Mouse (Mus musculus): ENCODE results near the gene Pus10. TPM values are rescaled to one million over a fixed set of nuclear protein-coding genes. Genes with fewer than 3 reads are reported as not detected.

Gene Pus10
- 10 to 100 TPM in 1 of 2 experiments, 1 to 10 TPM in 1; 8.8 to 11.0 TPM for total RNA-seq (2021)
- long read RNA-seq, experiment 1, partial matches to known transcripts: 0 of 4 reads
- long read RNA-seq, experiment 1, other reads (novel, unspliced or antisense): 2 of 4 reads
- long read RNA-seq, experiment 2, partial matches to known transcripts: 0 of 3 reads
- long read RNA-seq, experiment 2, other reads (novel, unspliced or antisense): 2 of 3 reads

DNA sequence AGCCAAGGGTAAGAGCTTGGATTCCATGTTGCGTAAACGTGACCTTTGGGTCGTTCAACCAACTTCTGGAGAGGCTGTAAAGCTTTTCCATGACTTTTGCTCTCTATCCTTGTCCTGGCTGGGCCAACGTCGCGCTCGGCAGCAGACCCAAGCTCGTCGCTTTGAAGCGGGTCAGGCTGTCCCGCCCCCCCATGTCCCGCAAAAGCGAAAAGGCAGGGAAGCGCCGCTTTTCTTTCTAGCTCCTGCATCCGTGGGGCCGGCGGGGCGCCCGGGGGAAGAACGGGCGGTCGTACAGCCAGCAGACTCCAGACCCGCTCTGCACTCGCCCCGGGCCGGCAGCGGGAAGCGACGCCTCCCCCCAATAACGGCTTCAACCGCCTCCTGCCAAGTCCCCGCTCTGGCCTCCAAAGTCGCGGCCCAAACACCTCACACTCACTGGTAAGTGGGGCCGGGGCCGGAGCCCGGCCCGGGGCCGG, at the start of gene Pus10:
Gene Pus10 (plus strand): TSS at position 364 of the 476 bp plus-strand sequence.
- peak in 1 of 2 experiments; percentile 48 for DNase-seq

GRCm38 (mm10) chr11:23618995-23619394, 46.5 kb upstream of the Pus10 start:
- DNase-seq: no peak

GRCm38 (mm10) chr11:23630664-23631063, 34.8 kb upstream of the Pus10 start:
- no peak for DNase-seq

DNA sequence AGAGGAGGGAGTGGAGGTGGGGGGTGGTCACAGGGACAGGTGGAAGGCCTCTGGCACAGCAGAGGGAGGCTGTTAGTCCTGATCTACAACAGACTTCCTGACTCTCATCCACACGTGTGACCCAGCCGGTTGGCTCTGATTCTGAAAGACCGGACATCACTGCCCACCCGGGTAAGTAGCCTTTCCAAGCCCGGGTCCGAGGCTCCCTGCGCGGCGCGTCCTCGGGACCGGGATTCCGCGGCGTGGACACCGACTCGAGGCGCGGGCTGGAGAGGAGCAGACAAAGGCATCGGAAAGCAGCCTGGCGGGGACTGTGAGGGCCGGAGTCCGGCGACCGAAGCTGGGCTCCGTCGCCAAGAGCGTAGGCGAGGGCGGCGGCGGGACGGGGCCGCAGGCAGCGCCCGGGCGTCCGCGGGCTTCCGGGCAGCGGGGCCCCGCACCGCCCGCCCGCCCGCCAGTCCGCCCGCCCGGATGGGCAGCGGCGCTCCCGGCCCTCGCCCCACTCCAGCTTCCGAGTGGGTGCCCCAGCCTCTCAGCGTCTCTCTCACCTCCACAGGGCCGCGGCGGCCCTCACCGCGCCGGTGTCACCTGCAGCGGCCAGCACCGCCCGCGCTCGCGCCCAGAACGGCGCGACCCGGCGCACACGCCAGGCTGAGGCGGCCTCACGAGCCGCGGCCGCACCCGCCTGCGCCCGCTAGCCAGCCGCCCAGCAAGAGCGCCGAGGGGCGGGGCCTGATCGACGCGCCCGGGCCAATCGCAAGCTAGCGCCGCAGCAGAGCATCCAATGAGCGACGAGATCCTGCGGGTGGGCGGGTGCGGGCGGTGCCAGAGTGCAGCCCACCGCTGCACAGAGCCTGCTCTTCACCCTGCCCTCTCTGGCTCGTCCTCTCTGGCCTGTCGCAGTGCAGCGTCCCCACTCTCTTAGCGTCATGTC, 32.3 kb upstream of the Pus10 start, which contains the start of gene 0610010F05Rik:
Gene 0610010F05Rik (minus strand): TSS at position 695 of the 934 bp plus-strand sequence.
- DNase-seq: peak; percentile 81 to 92

DNA sequence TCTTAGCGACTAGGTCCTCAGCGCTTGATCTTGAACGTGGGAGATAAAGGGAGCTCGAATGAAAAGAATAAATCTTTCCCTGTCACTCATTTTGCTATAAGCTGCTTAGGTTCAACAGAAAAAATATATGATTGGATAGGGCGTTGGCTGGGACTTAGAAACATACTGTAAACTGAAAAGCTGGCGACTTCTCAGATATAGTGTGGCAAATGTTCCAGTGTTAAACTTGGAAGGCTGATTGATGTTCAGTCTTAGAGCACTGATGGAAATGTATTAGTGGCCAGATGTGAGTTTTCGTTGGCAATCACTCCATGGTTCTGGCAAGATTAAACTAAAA, 31.6 kb upstream of the Pus10 start:
- DNase-seq: no peak

DNA sequence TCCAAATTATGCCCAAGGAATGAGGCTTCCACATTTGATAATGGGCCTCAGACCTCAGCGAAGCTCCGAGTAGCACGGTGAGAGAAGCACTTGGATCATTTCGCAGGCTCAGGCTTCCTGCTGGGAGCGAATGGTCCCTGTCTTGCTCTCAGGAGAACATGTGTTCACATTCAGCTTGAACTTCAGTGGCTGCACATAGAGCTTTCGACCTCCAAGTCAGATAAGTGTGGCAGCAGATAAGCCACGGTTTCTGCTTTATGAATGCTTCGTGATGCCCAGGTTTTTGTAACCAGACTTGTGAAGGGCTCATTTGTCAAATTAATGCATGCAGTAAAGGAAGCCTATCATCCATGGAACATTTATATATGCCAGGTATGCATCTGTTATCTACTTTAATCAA, 30.9 kb upstream of the Pus10 start:
- no peak for DNase-seq

- no peak for DNase-seq
These were observed 18.0 kb upstream of the Pus10 start for GRCm38 (mm10) chr11:23647431-23647830.

DNA sequence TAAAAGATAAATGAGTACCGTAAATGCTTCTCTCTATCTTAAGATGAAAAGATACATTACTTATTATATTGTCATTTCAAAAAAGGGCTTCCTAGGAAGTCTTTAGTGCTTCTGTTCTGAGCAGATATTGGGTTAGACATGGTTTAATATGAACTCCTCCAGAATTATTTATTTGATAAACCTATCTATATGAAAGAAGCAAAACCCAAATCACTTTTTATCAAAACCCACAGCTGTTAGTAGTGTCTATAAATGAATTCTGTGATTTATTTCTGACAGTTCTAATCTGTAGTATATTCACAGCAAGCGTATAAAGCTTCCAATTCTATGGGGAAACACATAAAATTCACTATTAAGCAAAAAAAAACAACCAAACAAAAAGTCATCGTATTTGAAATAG, 17.6 kb upstream of the Pus10 start:
- no peak for DNase-seq

DNA sequence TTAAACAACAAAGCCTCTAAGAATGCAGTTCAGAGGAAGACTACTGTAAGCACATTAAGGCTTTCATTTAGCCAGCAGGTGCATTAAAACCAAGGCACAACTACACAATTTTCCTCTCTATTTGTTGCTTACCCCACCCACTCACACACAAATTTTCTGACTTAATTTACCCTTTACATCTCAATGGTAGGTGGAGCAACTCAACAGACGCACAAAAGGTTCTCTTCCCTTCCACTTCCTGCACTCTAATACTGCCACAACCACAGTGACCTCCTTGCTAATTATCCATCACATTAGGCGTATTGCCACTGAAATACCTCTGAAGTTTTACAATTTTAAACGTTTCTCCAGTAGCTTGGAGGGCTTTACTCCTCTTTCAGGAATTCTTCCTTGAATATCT, 11.8 kb upstream of the Pus10 start:
- DNase-seq: no peak

DNA sequence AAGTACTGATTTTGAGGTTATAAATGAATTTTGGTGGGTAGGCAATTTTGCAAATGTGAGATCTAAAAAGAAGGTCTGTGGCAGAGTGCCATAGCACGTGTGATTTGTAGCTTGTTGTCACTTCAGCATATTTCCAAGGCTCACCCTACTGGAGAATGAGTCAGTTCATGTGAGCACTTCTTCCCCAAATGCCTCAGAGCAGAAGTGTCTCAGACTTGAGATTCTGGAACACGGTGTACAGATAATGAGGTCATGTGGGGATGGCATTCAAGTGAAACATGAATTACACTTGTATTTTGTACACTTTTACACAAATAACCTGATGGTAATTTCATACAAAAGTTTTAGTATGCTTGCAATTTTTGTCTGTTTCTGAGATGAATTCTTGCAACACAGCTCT, 7.7 kb upstream of the Pus10 start:
- peak in 1 of 2 experiments; percentile 28 for DNase-seq

- DNase-seq: no peak
These were observed 1.2 kb upstream of the Pus10 start for GRCm38 (mm10) chr11:23664232-23664631.

DNA sequence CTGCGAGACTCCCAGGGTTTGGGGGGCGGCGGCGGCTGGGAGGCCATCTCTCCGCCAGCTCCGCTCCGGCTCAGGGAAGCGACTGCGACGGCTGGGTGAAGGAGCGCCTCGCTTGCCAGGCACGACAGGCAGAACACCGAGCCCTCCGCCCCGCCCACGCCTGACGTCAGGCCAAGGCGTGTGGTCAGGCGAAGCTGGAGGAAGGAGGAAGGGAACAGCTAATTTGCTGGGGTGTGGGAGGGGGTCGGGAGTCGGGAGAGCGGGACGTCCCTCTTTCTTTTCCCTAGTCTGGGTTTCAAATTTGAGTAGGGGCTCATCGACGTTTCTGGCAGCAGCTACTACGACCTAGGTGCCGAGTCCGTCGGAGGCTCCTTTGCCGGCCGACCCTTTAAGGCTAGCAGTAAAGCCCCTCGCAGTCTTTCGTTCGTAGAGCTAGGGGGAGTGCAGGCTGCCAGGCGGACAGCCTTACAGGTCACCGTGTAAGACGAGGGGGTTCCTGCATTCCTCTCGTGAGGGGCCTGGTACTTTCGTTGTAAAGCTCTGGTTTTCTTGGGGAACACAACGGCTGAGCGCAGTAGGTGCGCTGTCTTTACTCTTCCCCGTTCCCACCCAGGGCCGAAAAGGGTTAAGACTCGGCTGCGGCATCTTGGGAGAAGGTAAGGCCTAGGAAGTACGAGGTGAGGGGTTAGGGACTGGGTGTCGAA, 476 bp downstream of the Pus10 start, which contains the start of gene Pex13:
Gene Pex13 (minus strand): TSS at position 162 of the 704 bp plus-strand sequence.
- DNase-seq: peak; percentile 95

- DNase-seq: no peak
These were observed 1.1 kb downstream of the Pus10 start for GRCm38 (mm10) chr11:23666526-23666925.

DNA sequence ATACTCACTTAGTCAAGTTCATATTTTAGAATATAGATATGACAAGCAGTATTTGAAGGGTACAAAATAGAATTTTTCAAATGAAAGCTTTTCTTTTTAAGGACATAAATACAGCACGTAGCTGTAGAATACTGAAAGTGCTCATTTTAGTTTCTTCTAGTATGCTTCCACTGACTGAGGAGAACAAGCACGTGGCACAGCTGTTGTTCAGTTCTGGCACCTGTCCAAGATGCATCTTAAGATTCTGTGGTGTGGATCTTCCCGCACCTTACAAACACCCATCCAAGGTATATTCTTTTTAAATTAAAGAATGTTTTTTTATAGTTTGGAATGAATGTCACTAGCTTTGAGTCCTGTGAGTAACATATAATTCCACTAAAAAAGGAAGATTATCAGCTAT, 1.7 kb downstream of the Pus10 start:
- DNase-seq: peak in 1 of 2 experiments; percentile 10

DNA sequence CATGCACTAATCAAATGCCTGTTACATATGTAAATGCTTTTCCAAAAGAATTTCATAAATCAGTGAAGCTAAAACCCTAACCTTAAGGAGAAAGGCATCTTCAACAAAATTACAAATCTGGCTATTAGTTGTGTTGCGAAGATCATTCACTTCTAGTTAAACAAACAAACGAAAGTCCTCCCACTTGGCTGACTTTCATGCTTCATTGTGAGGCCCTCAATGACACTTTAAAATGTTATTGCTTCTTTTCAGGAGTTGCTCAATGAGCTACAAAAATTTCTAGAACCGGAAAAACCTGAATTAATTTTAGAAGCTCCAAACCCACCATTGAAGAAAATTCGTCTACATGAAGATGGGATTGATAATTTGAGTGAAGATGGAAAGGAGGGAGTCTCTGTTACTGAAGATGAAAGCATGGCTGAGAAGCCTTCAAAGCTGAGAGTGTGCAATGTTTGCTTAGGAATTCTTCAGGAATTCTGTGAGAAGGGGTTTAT, 6.8 kb downstream of the Pus10 start:
- no peak for DNase-seq

- no peak for DNase-seq
These were observed 10.6 kb downstream of the Pus10 start for GRCm38 (mm10) chr11:23676100-23676499.

DNA sequence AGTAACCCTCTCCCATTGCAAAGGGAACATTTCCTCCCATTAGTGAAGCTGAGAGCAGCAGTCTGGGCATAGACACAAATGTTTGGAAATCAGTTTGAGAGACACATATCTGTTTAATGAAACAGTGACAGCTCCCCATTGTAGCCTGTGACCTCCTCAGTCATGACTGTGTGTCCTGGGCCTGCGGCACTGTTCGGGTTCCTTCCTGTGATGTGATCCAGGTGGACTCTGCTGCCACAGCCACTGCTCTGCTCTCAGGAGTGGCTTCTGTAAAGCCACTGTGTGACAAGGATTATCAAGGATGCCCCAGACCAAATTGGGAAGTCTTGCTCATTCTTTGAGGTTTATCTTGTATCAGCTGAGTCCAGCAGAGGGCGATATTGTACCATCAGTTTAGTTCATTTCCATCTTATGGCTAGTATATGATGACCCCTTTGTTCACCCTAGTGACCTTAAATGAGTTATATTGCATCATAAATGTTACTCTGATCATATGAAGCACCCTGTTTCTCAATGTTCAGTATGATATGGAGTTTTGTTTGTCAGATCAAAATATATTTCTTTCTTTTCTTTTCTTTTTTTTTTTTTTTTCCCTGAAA, 13.7 kb downstream of the Pus10 start:
- peak; percentile 65 to 84 for DNase-seq

DNA sequence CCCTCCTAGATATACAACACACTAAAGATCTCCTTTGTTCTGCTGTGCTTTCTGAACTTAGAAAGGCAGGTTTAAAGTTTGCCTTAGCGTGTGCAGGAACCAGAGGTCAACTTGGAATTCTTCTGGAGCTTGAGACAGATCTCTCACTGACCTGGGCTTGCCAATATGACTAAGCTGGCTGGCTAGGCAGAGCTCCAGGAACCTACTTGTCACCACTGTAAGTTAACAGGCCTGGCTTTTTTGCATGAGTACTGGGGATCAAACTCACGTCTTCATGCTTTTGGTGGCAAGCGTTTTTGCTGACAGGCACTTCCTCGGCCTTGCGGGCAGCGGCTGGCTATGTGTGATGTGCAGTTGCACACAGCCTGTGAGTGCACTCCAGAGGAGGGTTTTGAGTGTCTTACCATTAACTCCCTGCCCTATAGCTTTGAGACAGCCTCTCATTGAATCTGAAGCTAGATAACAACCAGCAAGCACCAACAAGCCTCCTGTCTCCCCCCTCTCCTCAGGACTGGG, 15.0 kb downstream of the Pus10 start:
- peak; percentile 30 to 37 for DNase-seq

DNA sequence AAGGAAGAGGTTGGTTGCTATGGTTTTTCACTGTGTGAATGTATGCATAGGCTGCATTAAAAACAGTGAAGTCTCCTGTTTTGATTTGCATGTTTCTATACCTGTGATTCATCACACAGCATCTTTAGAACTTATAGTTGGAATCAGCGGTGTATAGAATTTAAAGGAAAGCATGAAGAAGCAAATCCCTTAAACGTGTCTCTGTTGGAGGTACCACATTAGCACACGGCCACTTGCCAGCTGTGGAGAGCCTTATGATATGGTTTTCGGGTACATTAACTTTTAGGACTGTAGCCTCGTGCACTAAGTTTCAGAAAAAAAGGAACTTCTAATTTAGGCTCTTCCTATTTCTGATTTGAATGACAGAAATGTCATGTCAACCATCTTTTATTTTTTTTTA, 17.1 kb downstream of the Pus10 start:
- DNase-seq: no peak

- DNase-seq: no peak
These were observed 21.2 kb downstream of the Pus10 start for GRCm38 (mm10) chr11:23686671-23687070.

DNA sequence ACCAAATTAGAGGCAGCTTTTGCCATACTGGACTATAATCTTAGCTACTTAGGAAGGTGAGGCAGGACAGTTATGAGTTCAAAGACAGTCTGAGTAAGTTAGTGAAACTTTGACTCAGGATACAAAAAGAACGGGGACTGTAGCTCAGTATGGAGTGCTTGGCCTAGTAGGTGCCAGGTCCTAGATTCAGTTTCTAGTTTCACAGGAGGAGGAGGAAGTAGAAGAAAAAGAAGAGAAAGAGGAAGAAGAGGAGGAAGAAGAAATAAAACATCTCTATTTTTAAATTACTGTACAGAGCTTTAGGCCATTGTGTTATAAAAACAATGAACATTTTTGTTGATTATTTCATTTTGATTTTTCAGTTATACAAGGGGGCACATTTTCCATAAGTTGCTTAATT, 22.6 kb downstream of the Pus10 start:
- DNase-seq: no peak

DNA sequence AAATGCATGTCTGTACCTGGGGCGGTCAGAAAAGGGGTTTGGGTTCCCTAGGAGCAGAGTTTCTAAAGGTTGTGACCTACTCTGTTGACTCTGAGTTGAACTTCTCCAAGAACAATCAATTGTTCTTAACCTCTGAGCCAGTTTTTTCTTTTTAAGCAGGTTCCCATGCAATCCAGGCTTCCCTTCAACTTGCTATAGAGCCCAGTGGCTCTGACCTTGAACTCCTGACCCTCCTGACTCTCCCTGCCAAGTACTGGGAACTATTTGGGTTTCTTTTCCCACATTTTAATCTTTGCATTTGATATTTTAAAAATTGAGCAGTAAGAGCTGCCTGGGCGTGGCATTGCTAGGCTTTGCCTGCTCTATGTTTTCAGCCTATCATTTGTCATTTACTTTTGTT, 27.8 kb downstream of the Pus10 start:
- no peak for DNase-seq

Data from heart, adult 18-20 months (tissue).